Mouse (Mus musculus) liver, embryonic 15.5 days (tissue): ENCODE results near the gene Yipf2. TPM values are rescaled to one million over a fixed set of nuclear protein-coding genes. Genes with fewer than 3 reads are reported as not detected.
"Not testable (repeated sequence)": the region's sequence is repeated elsewhere in the genome, so short reads cannot be mapped to it uniquely, and the experiment has no call there.

ENCODE experiments used
- ATAC-seq: fragments of 200-750 bp; cut with Nextera tagmentation; 2 replicates; pipeline ENCODE4 v1.8.0; 2017; ENCODE audit warnings: moderate number of reproducible peaks, mild to moderate bottlenecking, moderate library complexity; ENCODE audit not compliant: insufficient read depth
- H3K27ac ChIP-seq: fragments of 300-500 bp; sonication (generic); replicated peaks from 2 replicates; pipeline ENCODE4 v1.5.1; 2015; ENCODE audit warnings: mild to moderate bottlenecking, inconsistent platforms
- H3K27me3 ChIP-seq: fragments of 300-500 bp; sonication (generic); 2 replicates; pipeline ENCODE4 v1.6.1; 2015; ENCODE audit warnings: mild to moderate bottlenecking, inconsistent platforms
- H3K36me3 ChIP-seq: fragments of 300-500 bp; sonication (generic); replicated peaks from 2 replicates; pipeline ENCODE4 v1.6.1; 2015; ENCODE audit warnings: moderate library complexity, mild to moderate bottlenecking, inconsistent platforms
- H3K4me1 ChIP-seq: fragments of 300-500 bp; sonication (generic); replicated peaks from 2 replicates; pipeline ENCODE4 v1.6.1; 2015; ENCODE audit warnings: inconsistent platforms
- H3K4me2 ChIP-seq: fragments of 300-500 bp; sonication (generic); 2 replicates; pipeline ENCODE4 v1.6.1; 2015; ENCODE audit warnings: moderate library complexity, mild to moderate bottlenecking, inconsistent platforms
- H3K4me3 ChIP-seq: fragments of 300-500 bp; sonication (generic); replicated peaks from 2 replicates; pipeline ENCODE4 v1.5.1; 2015; ENCODE audit warnings: mild to moderate bottlenecking, inconsistent platforms
- H3K9ac ChIP-seq: fragments of 300-500 bp; sonication (generic); 2 replicates; pipeline ENCODE4 v1.6.1; 2015; ENCODE audit warnings: moderate library complexity, mild to moderate bottlenecking, inconsistent platforms
- H3K9me3 ChIP-seq: fragments of 300-500 bp; sonication (generic); replicated peaks from 2 replicates; pipeline ENCODE4 v1.6.1; 2016; ENCODE audit warnings: inconsistent platforms
- WGBS: fragments of 180-500 bp; shearing (Covaris S2); methylation state at CpG from one replicate; pipeline ENCODE4 v1.1.7; 2015; ENCODE audit warnings: mixed read lengths; ENCODE audit not compliant: insufficient replicate concordance; 5-methylcytosine and 5-hydroxymethylcytosine counted together
- polyA plus RNA-seq: library from polyadenylated mRNA; unstranded; fragments of >200 nt; fragmentation: Nextera tagmentation; extraction: Ambion mirVana; gene quantifications from 2 replicates; pipeline ENCODE4 v1.2.1, GENCODE M21; 2015

Yipf2 gene
- polyA plus RNA-seq, 1 experiment from 2014 or later = 10.9 TPM

- WGBS = 24% methylated on average over 2 of the region's 2 CpGs
- no peaks in the 10 kb centered on the region for H3K27me3 ChIP-seq
- H3K27ac ChIP-seq = no peak overlapping the region
- H3K9ac ChIP-seq = no peak overlapping the region
- H3K36me3 ChIP-seq = peaks cover 18% of the 10 kb centered on the region; the same call in 1 of the 2 replicates
- no peak for ATAC-seq
- peaks cover 50% of the 10 kb centered on the region for H3K4me1 ChIP-seq
- H3K9me3 ChIP-seq = no peaks in the 10 kb centered on the region
- H3K4me2 ChIP-seq = no peak overlapping the region
- no peak overlapping the region for H3K4me3 ChIP-seq
Measured at GRCm38 (mm10) chr9:21598198-21598597, 5.6 kb upstream of the Yipf2 start.

- no peak overlapping the region for H3K9ac ChIP-seq
- H3K4me3 ChIP-seq = no peak overlapping the region
- WGBS = 68% methylated on average over 2 of the region's 2 CpGs
- peaks cover 44% of the 10 kb centered on the region for H3K4me1 ChIP-seq
- H3K27me3 ChIP-seq = no peaks in the 10 kb centered on the region
- no peak for ATAC-seq
- no peaks in the 10 kb centered on the region for H3K9me3 ChIP-seq
- peaks cover 23% of the 10 kb centered on the region for H3K36me3 ChIP-seq
- no peak overlapping the region for H3K27ac ChIP-seq
- H3K4me2 ChIP-seq = 0 out of 2 replicates have a peak overlapping the region, but pooled peaks have one; percentile 98
Measured at GRCm38 (mm10) chr9:21594838-21595237, 2.2 kb upstream of the Yipf2 start.

- peak overlapping the region; percentile 98 for H3K4me2 ChIP-seq
- 80% methylated on average over 8 of the region's 8 CpGs for WGBS
- ATAC-seq, H3K9me3 ChIP-seq, H3K27me3 ChIP-seq, H3K27ac ChIP-seq: not testable (repeated sequence)
- peaks cover 28% of the 10 kb centered on the region for H3K36me3 ChIP-seq
- 0 out of 2 replicates have a peak overlapping the region, but pooled peaks have one; percentile 85 for H3K9ac ChIP-seq
- peak overlapping the region; percentile 84 for H3K4me3 ChIP-seq
- H3K4me1 ChIP-seq = peaks cover 39% of the 10 kb centered on the region
Measured at GRCm38 (mm10) chr9:21594350-21594749, 1.7 kb upstream of the Yipf2 start.

GRCm38 (mm10) chr9:21593122-21593721, 594 bp upstream of the Yipf2 start:
- Histone ChIP-seq H3K4me3 (peak overlapping the region; percentile 84), H3K9me3 (no peaks in the 10 kb centered on the region), H3K36me3 (peaks cover 39% of the 10 kb centered on the region), H3K27ac (peak overlapping the region; percentile 87), H3K4me1 (peaks cover 38% of the 10 kb centered on the region), H3K4me2 (peak overlapping the region; percentile 98), H3K9ac (peak overlapping the region; percentile 85), H3K27me3 (no peaks in the 10 kb centered on the region)
- peak; percentile 77 for ATAC-seq
- WGBS = under 1% methylated on average over 69 of the region's 69 CpGs

- Histone ChIP-seq H3K9ac (peak overlapping the region; percentile 85), H3K4me3 (peak overlapping the region; percentile 84), H3K4me1 (peaks cover 38% of the 10 kb centered on the region), H3K27me3 (no peaks in the 10 kb centered on the region), H3K36me3 (peaks cover 51% of the 10 kb centered on the region), H3K27ac (peak overlapping the region; percentile 87), H3K9me3 (no peaks in the 10 kb centered on the region), H3K4me2 (peak overlapping the region; percentile 98)
- ATAC-seq = peak; percentile 41
- WGBS = 16% methylated on average over 17 of the region's 17 CpGs
Measured at GRCm38 (mm10) chr9:21591831-21592702, 561 bp downstream of the Yipf2 start.

- no peak for ATAC-seq
- Histone ChIP-seq H3K4me1 (peaks cover 38% of the 10 kb centered on the region), H3K4me3 (no peak overlapping the region; the same call in 1 of the 2 replicates), H3K9ac (no peak overlapping the region), H3K27ac (no peak overlapping the region), H3K36me3 (peaks cover 58% of the 10 kb centered on the region), H3K4me2 (peak overlapping the region; percentile 98), H3K27me3 (no peaks in the 10 kb centered on the region), H3K9me3 (no peaks in the 10 kb centered on the region)
- WGBS = 75% methylated on average over 6 of the region's 6 CpGs
Measured at GRCm38 (mm10) chr9:21591127-21591830, 1.3 kb downstream of the Yipf2 start.

- ATAC-seq = no peak
- no peaks in the 10 kb centered on the region for H3K9me3 ChIP-seq
- no peak overlapping the region for H3K4me3 ChIP-seq
- peaks cover 62% of the 10 kb centered on the region for H3K36me3 ChIP-seq
- 81% methylated on average over 5 of the region's 5 CpGs for WGBS
- H3K27me3 ChIP-seq = no peaks in the 10 kb centered on the region
- H3K4me2 ChIP-seq = no peak overlapping the region
- no peak overlapping the region for H3K9ac ChIP-seq
- no peak overlapping the region for H3K27ac ChIP-seq
- peaks cover 28% of the 10 kb centered on the region for H3K4me1 ChIP-seq
Measured at GRCm38 (mm10) chr9:21589538-21589937, 3.1 kb downstream of the Yipf2 start.

GRCm38 (mm10) chr9:21588350-21588749, 4.3 kb downstream of the Yipf2 start:
- H3K4me3 ChIP-seq = no peak overlapping the region
- ATAC-seq = no peak
- peaks cover 16% of the 10 kb centered on the region for H3K4me1 ChIP-seq
- 78% methylated on average over 8 of the region's 8 CpGs for WGBS
- H3K36me3 ChIP-seq = peaks cover 69% of the 10 kb centered on the region
- no peaks in the 10 kb centered on the region for H3K27me3 ChIP-seq
- H3K4me2 ChIP-seq = no peak overlapping the region
- H3K9ac ChIP-seq = no peak overlapping the region
- no peaks in the 10 kb centered on the region for H3K9me3 ChIP-seq
- no peak overlapping the region for H3K27ac ChIP-seq

GRCm38 (mm10) chr9:21587678-21588349, 4.8 kb downstream of the Yipf2 start:
- 84% methylated on average over 23 of the region's 23 CpGs for WGBS
- Histone ChIP-seq H3K4me3 (no peak overlapping the region), H3K9me3 (no peaks in the 10 kb centered on the region), H3K4me1 (peaks cover 12% of the 10 kb centered on the region), H3K36me3 (peaks cover 75% of the 10 kb centered on the region), H3K9ac (no peak overlapping the region), H3K27ac (no peak overlapping the region), H3K4me2 (no peak overlapping the region), H3K27me3 (no peaks in the 10 kb centered on the region)
- no peak for ATAC-seq

- Histone ChIP-seq H3K9me3 (no peaks in the 10 kb centered on the region), H3K9ac (no peak overlapping the region), H3K27ac (no peak overlapping the region), H3K27me3 (no peaks in the 10 kb centered on the region), H3K36me3 (peaks cover 98% of the 10 kb centered on the region), H3K4me1 (no peaks in the 10 kb centered on the region; the same call in 1 of the 2 replicates), H3K4me2 (no peak overlapping the region), H3K4me3 (no peak overlapping the region)
- 74% methylated on average over 1 of the region's 1 CpGs for WGBS
- ATAC-seq = no peak
Measured at GRCm38 (mm10) chr9:21585401-21585800, 7.2 kb downstream of the Yipf2 start.
